Mouse (Mus musculus) right cerebral cortex, postnatal 25 days (tissue): ENCODE data around the gene Gm20662.
"Not testable (repeated sequence)": the region's sequence is repeated elsewhere in the genome, so short reads cannot be mapped to it uniquely, and the experiment has no call there.

Experiments used
- DNase-seq: peaks from one replicate; pipeline ENCODE4 v3.0.0; 2022

Gm20662 gene

DNA sequence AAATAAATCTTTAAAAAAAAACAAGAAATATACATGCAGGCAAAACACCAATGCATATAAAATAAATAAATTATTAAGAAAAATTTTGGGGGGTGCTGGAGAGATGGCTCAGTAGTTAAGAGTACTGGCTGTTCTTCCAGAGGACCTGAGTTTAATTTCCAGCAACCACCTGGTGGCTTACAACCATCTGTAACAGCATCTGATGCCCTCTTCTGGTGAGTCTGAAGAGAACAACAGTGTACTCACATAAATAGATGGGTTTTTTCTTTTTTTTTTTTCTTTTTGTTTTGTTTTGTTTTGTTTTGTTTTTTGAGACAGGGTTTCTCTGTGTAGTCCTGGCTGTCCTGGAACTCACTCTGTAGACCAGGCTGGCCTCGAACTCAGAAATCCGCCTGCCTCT lies 17.4 kb downstream of the Gm20662 start:
- not testable (repeated sequence) for DNase-seq

DNA sequence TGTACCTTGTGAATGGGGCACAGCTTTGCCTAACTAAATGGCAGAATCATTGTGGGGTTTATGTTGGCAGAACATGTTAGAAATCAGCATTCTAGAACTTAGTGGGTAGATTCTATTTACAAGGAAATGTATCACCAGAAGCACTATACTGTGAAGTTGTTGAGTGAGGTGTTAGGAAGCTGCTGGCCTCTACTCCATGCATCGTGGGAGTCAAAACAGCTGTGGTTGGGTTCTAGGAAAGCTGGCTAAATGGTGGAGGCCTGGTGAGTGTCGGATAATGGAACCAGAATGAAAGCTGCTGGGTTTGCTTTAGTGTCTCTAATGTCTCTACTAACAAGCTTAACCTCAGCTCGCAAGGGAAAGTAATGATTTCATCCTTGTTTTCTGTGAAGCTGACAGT lies 21.0 kb downstream of the Gm20662 start:
- DNase-seq, result no peak

DNA sequence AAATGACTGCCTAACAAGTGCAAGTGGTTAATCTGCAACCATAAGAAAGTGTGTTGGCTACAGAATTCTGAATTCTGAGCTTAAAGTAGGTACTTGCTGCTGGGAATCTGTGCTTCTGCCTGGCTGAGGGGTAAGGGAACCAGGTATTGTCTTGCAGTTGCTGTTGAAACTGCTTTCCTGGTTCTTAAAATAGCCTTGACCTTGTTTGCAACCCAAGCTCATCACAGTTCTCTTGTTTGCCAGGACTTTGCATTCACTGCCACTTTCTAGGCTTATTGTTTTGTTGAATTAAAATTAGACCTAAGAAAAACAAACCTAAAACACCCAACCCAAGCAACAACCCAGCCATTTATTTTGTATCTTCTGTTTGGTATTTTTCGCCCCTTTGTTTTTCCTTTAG lies 24.6 kb downstream of the Gm20662 start:
- no peak for DNase-seq

DNA sequence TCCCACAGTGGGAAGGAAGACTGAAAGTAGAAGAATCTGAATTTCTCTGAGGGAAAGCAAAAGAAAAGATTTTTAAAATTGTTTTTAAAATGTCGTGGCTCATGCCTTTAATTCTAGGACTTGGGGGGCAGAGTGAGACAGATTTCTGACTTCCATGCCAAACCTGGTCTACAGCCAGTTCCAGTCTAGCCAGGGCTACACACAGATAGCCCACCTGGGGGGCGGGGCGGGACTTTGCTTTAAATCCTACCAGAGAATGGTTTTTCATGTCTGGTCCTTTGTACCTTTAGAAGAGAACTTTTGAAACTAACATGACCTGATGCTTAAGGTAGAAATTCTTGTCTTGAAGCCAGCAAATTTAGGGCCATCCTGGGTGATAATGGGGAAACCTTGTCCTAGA lies 27.1 kb downstream of the Gm20662 start:
- no peak for DNase-seq

DNA sequence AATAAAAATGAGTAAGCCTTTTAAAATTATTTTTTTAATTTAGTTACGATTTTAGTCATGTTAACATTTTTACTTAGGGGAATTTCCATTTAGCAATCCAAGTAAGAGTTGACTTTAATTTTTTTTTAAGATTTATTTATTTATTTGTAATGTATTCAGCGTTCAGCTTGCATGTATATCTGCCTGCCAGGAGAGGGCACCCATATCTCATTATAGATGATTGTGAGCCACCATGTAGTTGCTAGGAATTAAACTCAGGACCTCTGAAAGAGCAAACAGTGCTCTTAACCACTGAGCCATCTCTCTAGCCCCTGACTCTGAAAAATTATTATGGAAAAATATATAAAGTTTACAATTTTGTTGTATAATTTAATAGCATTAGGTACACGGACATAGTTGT lies 30.4 kb downstream of the Gm20662 start:
- DNase-seq, result no peak

DNA sequence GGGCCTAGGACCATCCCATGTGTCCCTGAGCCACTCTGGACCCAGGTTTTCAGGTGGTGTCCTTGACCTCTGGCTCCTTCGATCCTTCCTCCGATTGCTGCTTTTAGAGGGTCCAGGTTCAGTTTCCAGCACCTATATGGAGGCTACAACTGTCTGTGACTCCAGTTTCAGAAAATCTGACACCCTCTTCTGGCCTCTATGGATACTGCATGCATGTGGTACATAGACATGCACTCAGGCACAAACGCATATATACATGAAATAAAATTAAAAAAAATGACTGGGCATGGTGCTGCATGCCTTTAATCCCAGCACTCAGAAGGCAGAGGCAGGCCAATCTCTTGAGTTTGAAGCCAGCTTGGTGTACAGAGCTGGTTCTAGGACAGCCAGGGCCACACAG lies 31.7 kb downstream of the Gm20662 start:
- DNase-seq, result no peak

DNA sequence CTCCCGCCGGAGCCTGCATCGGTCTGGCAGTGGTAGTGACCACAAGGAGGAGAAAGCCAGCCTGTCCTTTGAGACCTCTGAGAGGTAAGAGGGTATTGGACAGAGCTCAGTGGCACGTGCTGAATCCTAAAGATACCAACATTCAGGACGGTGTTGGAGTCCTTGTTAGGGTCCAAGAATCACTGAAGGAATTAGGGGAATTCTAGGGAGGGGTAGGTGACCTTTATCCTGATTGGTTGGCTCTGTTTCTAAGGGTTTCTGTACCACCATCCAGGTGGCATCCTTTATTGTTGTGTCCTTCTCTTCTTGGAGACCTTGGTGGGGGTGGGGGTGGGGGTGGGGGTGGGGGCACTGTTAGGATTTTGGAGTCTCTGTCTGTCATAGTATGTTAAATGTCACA lies 36.0 kb downstream of the Gm20662 start:
- no peak for DNase-seq

DNA sequence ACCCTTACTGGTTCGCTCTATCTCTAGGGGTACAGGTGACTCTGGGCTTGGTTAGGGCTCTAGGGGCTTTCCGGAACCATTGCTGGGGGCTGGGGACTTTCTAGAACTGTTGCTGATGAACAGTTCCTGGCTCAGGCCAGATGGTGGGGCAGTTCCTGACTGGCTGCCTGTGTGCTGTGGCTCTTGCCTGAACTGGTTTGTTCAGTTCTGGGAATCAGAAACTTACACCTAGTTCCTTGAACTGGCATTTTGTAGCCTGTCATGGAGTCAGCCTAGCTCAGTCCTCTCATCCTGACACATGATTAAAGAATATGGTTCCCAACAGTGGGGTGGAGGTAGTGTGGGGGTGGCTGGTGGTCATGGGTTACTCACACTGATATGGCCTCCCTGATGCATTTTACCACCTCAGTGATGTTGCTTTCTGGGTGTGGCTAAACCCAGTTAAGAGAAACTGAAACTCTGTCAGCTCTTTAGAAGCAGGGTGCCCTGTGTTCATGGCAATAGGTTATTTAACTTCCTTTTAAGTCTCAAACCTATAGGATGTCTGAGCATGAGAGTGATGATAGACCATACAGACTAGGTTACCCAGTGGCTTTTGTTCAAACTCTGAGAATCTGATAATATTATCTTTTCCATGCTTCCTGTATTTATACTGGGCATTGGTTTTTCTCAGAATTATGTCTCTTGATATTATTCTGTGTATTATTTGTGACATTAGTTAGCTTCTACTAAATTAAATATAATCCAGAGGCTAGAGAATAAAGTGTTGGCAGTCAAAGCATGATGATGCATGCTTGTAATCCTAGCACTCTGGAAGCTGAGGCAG lies 39.4 kb downstream of the Gm20662 start:
- no peak for DNase-seq

DNA sequence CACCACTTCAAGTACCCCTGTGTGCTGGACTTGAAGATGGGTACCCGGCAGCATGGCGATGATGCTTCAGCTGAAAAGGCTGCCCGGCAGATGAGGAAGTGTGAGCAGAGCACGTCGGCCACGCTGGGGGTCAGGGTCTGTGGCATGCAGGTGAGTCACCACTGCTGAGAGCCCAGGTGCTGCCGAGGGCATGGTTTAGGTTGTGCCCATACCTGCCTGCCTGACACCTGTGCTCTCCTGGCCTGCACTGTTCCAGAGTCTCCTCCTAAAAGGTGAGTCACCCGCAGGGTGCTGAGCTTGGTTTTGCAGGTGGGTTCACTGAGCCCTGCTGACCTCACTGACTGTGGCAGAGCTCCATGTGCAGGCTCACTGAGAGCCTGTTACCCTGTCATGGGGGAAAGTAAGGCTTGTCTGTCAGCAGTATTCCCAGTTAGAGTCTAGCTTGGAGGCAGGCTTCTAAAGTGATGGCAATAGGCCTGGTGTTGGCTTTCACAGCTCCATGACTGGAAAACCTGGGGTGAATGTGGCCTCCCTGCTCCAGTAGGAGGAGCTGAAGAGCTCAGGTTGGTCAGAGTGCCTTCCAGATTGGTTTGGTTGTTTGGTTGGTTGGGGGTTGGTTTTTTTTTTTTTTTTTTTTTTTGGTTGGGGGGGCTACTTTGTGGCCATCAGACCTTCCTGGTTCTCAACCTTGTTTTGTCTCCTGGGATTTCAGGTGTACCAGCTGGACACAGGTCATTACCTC lies 48.8 kb downstream of the Gm20662 start:
- DNase-seq, result no peak

DNA sequence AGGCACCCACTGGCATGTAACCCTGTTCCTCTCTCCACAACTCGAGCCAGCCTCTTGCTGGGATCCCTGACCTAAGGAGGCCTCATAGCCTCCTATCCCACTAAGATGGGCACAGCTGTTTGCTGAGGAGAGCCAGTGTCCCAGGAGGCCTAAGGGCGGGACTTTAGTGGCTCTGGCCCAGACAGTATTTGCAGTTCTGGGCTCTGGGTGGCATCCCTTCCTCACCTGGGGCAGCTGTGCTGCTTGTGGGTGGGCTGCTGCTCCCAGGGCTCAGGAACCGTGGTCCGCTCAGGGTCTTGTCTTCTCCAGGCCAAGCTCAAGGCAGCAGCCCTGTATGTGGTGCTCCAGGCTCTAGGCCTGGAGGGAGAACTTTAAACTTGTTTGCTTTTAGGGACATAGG lies 50.4 kb downstream of the Gm20662 start:
- DNase-seq, result no peak

DNA sequence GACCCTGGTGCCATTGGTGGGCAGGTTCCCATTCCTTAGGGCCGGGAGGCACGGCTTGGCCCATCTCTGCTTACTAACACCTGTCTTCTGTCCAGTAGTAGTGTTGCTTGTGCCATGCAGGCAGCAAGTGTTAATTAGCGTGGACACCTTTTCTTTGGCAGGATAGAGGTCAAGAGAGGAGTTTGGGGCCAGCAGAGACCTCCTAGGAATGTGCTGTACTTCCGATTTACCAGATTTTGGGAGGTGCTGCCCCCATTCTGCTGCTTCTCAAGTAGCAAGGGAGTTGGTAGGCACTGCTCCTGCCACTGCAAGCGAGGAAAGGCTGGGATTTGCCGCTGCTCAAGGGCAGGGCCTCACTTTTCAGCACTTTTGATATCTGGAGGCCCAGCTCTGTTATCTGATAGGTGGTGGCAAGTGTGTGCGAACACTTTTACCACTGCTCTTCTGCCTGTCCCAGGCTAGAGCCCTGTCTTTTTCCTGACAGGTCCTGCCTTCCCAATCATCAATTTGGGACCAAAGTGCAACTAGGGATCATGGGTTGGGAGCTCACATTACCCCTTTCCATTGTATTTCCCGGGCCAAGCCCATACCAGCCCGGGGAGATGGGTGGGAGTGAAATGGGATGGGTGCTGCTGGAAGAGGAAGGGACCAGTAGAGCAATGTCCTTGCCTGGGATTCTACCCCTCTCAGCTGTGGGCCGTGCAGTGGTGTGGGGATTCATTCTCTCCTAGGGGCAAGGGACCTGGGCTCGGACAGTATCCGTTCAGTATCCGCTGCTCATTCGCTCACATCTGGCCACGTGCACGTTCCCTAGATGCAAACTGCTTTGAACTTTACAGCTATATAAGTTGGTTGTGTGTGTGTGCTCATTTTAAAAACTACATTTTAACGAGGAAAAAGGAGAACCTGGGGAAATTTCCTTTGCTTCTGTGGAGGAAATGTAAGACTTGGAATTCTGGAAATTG lies 51.7 kb downstream of the Gm20662 start:
- no peak for DNase-seq

DNA sequence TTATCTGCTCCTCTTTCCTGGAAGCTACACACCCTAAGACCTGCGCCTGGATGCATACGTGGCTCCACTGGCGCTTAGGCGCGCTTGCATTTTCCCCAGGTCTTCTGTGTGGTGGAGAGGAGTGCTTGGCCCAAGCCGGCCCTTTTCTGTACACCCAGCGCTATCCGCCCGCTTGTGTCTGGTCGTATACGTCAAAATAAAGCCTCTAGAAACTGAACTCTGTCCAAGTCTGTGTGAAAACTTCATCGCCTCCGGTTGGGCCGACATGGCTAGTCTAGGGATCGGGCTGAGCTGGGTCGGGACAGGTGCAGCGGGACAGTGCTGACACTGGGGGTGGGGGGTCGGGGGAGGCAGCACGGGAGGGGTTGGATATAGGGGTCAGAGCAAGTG lies 52.4 kb downstream of the Gm20662 start:
- no peak for DNase-seq

DNA sequence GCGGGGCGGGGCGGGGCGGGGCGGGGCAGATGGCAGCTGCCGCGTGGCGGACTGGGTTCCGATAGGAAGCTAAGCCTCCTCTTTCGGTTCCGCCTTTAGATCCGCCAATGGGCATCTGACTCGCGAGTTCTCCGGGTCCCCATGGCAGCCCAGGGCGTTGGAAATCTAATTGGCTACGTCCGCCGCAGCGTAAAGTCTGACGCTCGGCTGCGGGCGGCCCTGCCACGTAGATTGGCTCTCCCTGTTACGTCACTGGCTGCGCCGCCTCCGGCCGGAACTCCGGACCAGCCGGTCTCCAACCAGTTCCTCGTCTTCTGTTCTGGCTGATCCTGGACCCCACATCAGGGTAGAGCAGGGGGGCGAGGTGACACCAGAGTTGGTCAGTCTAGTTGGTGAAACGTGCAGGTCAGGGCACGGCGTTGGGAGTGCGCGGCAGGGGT lies 52.9 kb downstream of the Gm20662 start, which contains the start of gene Gmppb:
Gene Gmppb, plus strand, starts transcription at position 227 of the 440 bp plus-strand sequence.
- DNase-seq, result peak; percentile 96

DNA sequence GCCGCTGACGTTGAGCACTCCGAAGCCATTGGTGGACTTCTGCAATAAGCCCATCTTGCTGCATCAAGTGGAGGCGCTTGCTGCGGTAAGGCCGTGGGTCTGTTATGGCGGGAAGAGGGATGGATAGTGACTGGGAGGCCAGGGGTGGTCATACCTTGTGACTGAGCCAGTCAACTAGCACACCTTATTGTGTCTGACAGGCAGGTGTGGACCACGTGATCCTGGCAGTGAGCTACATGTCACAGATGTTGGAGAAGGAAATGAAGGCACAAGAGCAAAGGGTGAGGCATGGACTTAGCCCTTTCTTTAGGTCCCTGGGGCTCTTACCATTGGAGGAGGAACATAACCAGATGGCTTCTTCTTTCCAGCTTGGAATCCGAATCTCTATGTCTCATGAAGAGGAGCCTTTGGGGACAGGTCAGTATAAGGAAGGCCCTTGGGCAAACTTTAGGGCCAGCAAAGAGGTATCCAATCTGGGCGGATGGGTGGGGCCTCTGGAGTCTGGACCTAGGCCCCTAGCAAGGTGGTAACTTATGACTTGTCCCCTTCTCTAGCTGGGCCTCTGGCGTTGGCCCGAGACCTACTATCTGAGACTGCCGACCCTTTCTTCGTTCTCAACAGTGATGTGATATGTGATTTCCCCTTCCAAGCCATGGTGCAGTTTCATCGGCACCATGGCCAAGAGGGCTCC lies 53.6 kb downstream of the Gm20662 start:
- no peak for DNase-seq

DNA sequence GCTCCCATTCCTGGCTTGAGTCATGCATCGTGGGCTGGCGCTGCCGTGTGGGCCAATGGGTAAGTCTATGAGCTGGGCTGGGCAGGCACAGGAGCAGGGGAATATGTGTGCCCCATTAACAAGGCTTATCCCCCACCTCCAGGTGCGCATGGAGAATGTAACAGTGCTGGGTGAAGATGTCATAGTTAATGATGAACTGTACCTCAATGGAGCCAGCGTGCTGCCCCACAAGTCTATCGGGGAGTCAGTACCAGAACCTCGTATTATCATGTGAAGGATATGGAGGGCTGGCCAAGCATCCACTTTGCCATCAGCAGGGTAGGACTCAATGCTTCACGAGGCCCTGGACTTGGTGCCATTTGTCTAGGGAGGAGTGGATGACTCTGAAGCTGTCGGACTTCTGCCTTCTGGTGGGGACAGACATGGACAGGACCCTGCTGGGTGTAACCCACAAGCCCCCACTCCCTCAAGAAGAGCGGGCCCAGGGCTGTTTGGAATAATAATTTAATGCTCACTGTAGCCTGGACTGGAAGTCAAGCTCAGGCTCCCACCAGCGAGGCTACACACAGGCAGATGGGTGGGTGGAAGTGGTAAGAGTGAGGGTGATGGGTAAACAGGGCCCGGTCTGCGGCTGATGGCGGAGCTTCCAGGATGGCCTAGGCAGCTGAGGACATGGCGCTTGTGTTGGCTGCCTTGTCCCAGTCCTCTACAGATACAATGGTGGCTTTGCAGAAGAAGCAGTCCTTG lies 55.2 kb downstream of the Gm20662 start:
- DNase-seq, result no peak

DNA sequence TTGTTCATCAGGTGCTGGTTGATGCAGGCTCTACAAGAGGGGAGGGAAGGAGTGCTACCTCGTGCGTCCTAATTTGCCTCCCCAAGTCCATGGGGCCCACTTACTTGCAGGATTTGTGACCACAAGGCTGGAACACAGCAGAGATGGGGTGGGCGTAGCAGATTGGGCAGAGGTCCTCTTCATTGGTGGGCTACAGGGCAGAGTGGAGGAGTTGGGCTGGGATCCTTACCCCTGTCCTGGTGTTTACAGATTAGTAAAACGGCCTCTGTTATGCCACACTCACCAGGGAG lies 55.7 kb downstream of the Gm20662 start:
- DNase-seq, result no peak

DNA sequence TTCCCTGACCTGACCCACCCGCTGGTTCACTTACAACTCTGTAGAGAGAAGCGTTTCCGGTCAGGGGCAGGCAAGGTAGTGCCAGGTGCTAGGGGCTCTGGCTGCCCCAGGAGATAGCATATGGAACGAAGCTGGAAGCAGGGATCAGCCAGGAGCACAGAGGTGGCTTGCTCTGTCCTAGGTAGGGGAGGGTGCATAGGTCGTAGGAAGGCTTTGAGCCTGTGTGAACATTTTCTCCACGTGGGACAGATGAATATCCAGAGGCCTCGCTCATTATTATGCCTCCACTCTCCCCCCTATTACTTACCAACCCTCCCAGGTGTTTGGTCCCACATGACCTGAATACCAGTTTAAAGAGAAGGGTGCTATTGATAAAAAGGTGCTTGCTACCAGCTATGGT lies 56.3 kb downstream of the Gm20662 start:
- DNase-seq, result no peak

DNA sequence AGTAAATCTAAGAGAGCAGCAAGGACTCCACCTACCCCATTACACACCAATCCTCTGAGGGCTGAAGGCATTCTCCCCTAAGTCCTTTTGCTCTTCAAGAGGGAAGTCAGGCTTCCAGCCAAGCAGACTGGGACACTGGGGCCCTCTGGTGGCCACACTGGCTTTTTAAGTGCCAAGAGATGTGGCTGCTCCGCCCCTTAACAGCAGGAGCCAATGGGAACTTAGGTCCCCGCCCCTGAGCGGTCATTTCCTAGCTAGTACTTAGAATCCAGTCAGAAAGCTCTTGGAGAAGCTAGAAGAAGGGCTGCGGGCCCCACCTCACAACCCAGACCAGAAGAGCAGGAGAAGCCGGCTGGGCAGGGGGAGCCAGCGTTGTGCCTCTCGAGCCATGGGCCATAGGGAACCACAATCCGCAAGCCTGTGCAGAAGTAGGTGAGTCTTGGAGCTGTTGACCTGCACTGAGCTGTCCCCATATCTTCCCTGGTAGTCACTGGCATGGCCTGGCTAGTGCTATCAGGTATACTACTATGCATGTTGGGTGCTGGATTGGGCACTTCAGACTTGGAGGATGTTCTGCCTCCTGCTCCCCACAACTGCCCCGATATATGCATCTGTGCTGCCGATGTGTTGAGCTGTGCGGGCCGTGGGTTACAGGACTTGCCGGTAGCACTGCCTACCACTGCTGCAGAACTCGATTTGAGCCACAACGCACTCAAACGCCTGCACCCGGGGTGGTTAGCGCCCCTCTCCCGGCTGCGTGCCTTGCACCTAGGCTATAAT lies 56.9 kb downstream of the Gm20662 start, which contains the start of gene Amigo3:
Gene Amigo3, plus strand, starts transcription at position 275 of the 780 bp plus-strand sequence.
- DNase-seq, result peak; percentile 92

DNA sequence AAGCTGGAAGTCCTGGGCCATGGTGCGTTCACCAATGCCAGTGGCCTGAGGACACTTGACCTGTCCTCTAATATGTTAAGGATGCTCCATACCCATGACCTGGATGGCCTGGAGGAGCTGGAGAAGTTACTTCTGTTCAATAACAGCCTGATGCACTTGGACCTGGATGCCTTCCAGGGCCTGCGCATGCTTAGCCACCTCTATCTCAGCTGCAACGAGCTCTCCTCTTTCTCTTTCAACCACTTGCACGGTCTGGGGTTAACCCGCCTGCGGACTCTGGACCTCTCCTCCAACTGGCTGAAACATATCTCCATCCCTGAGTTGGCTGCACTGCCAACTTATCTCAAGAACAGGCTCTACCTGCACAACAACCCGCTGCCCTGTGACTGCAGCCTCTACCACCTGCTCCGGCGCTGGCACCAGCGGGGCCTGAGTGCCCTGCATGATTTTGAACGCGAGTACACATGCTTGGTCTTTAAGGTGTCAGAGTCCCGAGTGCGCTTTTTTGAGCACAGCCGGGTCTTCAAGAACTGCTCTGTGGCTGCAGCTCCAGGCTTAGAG lies 57.6 kb downstream of the Gm20662 start:
- DNase-seq, result no peak

DNA sequence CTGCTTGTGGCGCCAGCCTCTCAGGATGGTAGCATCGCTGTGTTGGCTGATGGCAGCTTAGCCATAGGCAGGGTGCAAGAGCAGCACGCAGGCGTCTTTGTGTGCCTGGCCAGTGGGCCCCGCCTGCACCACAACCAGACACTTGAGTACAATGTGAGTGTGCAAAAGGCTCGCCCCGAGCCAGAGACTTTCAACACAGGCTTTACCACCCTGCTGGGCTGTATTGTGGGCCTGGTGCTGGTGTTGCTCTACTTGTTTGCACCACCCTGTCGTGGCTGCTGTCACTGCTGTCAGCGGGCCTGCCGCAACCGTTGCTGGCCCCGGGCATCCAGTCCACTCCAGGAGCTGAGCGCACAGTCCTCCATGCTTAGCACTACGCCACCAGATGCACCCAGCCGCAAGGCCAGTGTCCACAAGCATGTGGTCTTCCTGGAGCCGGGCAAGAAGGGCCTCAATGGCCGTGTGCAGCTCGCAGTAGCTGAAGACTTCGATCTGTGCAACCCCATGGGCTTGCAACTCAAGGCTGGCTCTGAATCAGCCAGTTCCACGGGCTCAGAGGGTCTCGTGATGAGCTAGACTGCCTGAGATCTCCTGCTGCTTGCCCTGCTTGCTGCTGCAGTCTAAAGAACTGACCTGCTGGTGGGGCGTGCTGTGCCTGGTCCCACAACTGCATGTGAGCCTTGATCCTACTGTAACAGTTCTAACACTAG lies 58.3 kb downstream of the Gm20662 start:
- no peak for DNase-seq
